Mouse (Mus musculus) neutrophil, adult 83 days (primary cell): ENCODE data around the gene Foxd3. TPM values are rescaled to one million over a fixed set of nuclear protein-coding genes. Genes with fewer than 3 reads are reported as not detected.

ENCODE experiments used
- total RNA-seq, 2 experiments: library from RNA; stranded (reverse); gene quantifications; one replicate each; pipeline ENCODE4 v1.2.4; 2023

Foxd3 gene
- not detected for total RNA-seq

GRCm38 (mm10) chr4:99655937-99656604 lies at the start of gene Foxd3:
Gene Foxd3, plus strand, starts transcription at chr4:99656299.

Other genes starting within 250 kb of the Foxd3 start
- 1 to 10 TPM; 6.6 TPM for gene Alg6, start 59.4 kb downstream of the Foxd3 start, total RNA-seq
- 1 to 10 TPM; 3.1 to 7.9 TPM for gene Efcab7, start 172.9 kb downstream of the Foxd3 start, total RNA-seq